Mouse (Mus musculus): Measurements from ENCODE around the gene Lsamp. TPM values are rescaled to one million over a fixed set of nuclear protein-coding genes. Genes with fewer than 3 reads are reported as not detected.

Gene Lsamp
- polyA plus RNA-seq, 1 experiment: not detected

DNA sequence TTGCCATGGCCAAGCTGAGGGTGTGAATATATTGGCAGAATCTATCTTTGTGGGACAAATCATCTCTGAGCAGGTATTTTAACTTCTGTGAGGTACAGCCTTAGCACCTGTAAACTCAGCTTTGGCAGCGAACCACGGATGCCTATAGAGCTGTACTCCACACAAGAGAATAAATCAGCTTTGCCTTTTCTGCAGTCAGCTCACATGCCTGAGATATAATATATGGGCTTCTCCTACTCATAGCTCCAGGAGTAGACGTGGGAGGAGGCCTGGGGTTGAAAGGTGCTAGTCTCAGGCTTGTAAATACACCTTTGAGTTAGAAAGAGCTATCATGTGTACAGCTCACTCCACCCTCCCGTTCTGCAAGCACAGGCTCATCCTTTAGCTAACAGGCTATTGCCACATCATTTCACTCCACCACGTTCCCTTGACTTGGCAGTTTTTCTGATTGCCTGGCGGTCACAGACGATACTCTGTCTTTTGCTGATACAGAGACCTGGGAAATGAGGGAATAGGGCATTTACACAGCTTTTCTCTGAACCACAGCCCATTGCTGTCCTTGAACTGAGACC lies 344.2 kb downstream of the Lsamp start:
- Histone ChIP-seq H3K4me3 (ENCODE audit: low read depth, low read length) (no peak overlapping the region), H3K36me3 (ENCODE audit: control insufficient read depth, insufficient read depth, low read length, poor library complexity, severe bottlenecking) (no peaks in the 10 kb centered on the region), H3K9me3 (replicated peaks; ENCODE audit: control insufficient read depth, insufficient read depth, low read length, poor library complexity, severe bottlenecking) (no peaks in the 10 kb centered on the region), H3K9ac (ENCODE audit: low read depth, poor library complexity, severe bottlenecking) (no peak overlapping the region), H3K27me3 (ENCODE audit: control insufficient read depth, insufficient read depth, low read length, poor library complexity, severe bottlenecking) (no peaks in the 10 kb centered on the region), H3K4me1 (ENCODE audit: control insufficient read depth, insufficient read depth, low read length) (no peaks in the 10 kb centered on the region), H3K27ac (ENCODE audit: insufficient read depth, low read length) (no peak overlapping the region)
- TF ChIP-seq CTCF (IDR thresholded peaks at IDR 0.05; ENCODE audit: low read depth, low read length) (no peak), EP300 (IDR thresholded peaks at IDR 0.05; ENCODE audit: insufficient read depth, low read depth, low read length) (no peak), POLR2A (IDR thresholded peaks at IDR 0.05; ENCODE audit: insufficient read depth, low read length) (no peak)

- H3K27ac ChIP-seq (ENCODE audit: insufficient read depth, low read length): no peak overlapping the region
- H3K36me3 ChIP-seq (ENCODE audit: control insufficient read depth, insufficient read depth, low read length, poor library complexity, severe bottlenecking): no peaks in the 10 kb centered on the region
- H3K4me3 ChIP-seq (ENCODE audit: low read depth, low read length): no peak overlapping the region
- TF ChIP-seq CTCF (IDR thresholded peaks at IDR 0.05; ENCODE audit: low read depth, low read length): no peak
- TF ChIP-seq POLR2A (IDR thresholded peaks at IDR 0.05; ENCODE audit: insufficient read depth, low read length): no peak
- no peak for TF ChIP-seq EP300 (IDR thresholded peaks at IDR 0.05; ENCODE audit: insufficient read depth, low read depth, low read length)
- no peaks in the 10 kb centered on the region for H3K4me1 ChIP-seq (ENCODE audit: control insufficient read depth, insufficient read depth, low read length)
- no peaks in the 10 kb centered on the region for H3K27me3 ChIP-seq (ENCODE audit: control insufficient read depth, insufficient read depth, low read length, poor library complexity, severe bottlenecking)
- no peak overlapping the region for H3K9ac ChIP-seq (ENCODE audit: low read depth, poor library complexity, severe bottlenecking)
- no peaks in the 10 kb centered on the region for H3K9me3 ChIP-seq (replicated peaks; ENCODE audit: control insufficient read depth, insufficient read depth, low read length, poor library complexity, severe bottlenecking)
These were observed 385.5 kb downstream of the Lsamp start for GRCm38 (mm10) chr16:40369677-40370076.

GRCm38 (mm10) chr16:40371291-40371690 lies 387.1 kb downstream of the Lsamp start:
- Histone ChIP-seq H3K4me3 (ENCODE audit: low read depth, low read length) (no peak overlapping the region), H3K27me3 (ENCODE audit: control insufficient read depth, insufficient read depth, low read length, poor library complexity, severe bottlenecking) (no peaks in the 10 kb centered on the region), H3K9me3 (replicated peaks; ENCODE audit: control insufficient read depth, insufficient read depth, low read length, poor library complexity, severe bottlenecking) (no peaks in the 10 kb centered on the region), H3K27ac (ENCODE audit: insufficient read depth, low read length) (no peak overlapping the region), H3K4me1 (ENCODE audit: control insufficient read depth, insufficient read depth, low read length) (no peaks in the 10 kb centered on the region), H3K36me3 (ENCODE audit: control insufficient read depth, insufficient read depth, low read length, poor library complexity, severe bottlenecking) (no peaks in the 10 kb centered on the region), H3K9ac (ENCODE audit: low read depth, poor library complexity, severe bottlenecking) (no peak overlapping the region)
- TF ChIP-seq CTCF (IDR thresholded peaks at IDR 0.05; ENCODE audit: low read depth, low read length): no peak
- no peak for TF ChIP-seq EP300 (IDR thresholded peaks at IDR 0.05; ENCODE audit: insufficient read depth, low read depth, low read length)
- no peak for TF ChIP-seq POLR2A (IDR thresholded peaks at IDR 0.05; ENCODE audit: insufficient read depth, low read length)

- Histone ChIP-seq H3K36me3 (ENCODE audit: control insufficient read depth, insufficient read depth, low read length, poor library complexity, severe bottlenecking) (no peaks in the 10 kb centered on the region), H3K4me1 (ENCODE audit: control insufficient read depth, insufficient read depth, low read length) (no peaks in the 10 kb centered on the region), H3K27ac (ENCODE audit: insufficient read depth, low read length) (no peak overlapping the region), H3K9me3 (replicated peaks; ENCODE audit: control insufficient read depth, insufficient read depth, low read length, poor library complexity, severe bottlenecking) (no peaks in the 10 kb centered on the region), H3K9ac (ENCODE audit: low read depth, poor library complexity, severe bottlenecking) (no peak overlapping the region), H3K27me3 (ENCODE audit: control insufficient read depth, insufficient read depth, low read length, poor library complexity, severe bottlenecking) (no peaks in the 10 kb centered on the region), H3K4me3 (ENCODE audit: low read depth, low read length) (no peak overlapping the region)
- TF ChIP-seq POLR2A (IDR thresholded peaks at IDR 0.05; ENCODE audit: insufficient read depth, low read length) (no peak), EP300 (IDR thresholded peaks at IDR 0.05; ENCODE audit: insufficient read depth, low read depth, low read length) (no peak)
These were observed 391.2 kb downstream of the Lsamp start for GRCm38 (mm10) chr16:40375314-40375713.

DNA sequence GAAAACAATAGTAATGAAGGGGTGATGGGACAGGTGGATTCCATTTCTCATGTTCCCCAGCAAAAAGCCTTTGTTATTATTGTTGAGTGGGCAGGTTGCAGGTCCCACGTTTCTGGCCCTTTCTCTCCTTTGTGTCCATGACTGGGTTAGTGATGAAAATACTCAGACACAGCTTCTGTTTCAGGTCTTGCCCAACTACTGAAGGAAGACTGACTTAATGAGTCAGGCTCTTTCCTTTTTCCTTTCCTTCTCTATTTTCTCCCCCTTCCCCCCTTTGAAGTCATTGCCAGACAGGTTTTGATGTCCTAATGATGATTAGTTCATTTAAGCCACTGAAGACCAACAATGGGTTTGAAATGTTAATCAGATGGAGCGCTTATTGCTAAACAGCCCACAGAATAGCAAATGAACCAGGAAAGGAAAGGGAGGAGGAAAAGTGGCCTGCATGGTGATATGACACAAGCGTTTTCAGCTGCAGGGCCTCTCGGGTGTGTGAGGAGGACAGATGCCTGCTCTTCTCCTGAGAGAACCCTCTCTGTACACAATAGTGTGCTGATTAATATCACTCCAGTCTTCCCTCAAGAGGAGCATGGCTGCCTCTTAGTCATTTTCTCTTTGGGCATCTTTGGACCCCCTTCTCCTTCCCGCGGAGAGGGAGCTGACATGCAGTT lies 393.1 kb downstream of the Lsamp start:
- Histone ChIP-seq H3K4me1 (ENCODE audit: control insufficient read depth, insufficient read depth, low read length) (no peaks in the 10 kb centered on the region), H3K36me3 (ENCODE audit: control insufficient read depth, insufficient read depth, low read length, poor library complexity, severe bottlenecking) (no peaks in the 10 kb centered on the region), H3K4me3 (ENCODE audit: low read depth, low read length) (no peak overlapping the region), H3K9me3 (replicated peaks; ENCODE audit: control insufficient read depth, insufficient read depth, low read length, poor library complexity, severe bottlenecking) (no peaks in the 10 kb centered on the region), H3K27me3 (ENCODE audit: control insufficient read depth, insufficient read depth, low read length, poor library complexity, severe bottlenecking) (no peaks in the 10 kb centered on the region), H3K27ac (ENCODE audit: insufficient read depth, low read length) (no peak overlapping the region), H3K9ac (ENCODE audit: low read depth, poor library complexity, severe bottlenecking) (no peak overlapping the region)
- TF ChIP-seq POLR2A (IDR thresholded peaks at IDR 0.05; ENCODE audit: insufficient read depth, low read length): no peak
- no peak for TF ChIP-seq CTCF (IDR thresholded peaks at IDR 0.05; ENCODE audit: low read depth, low read length)

- no peaks in the 10 kb centered on the region for H3K9me3 ChIP-seq (replicated peaks; ENCODE audit: control insufficient read depth, insufficient read depth, low read length, poor library complexity, severe bottlenecking)
- no peak overlapping the region for H3K27ac ChIP-seq (ENCODE audit: insufficient read depth, low read length)
- no peaks in the 10 kb centered on the region for H3K36me3 ChIP-seq (ENCODE audit: control insufficient read depth, insufficient read depth, low read length, poor library complexity, severe bottlenecking)
- no peaks in the 10 kb centered on the region for H3K4me1 ChIP-seq (ENCODE audit: control insufficient read depth, insufficient read depth, low read length)
- H3K9ac ChIP-seq (ENCODE audit: low read depth, poor library complexity, severe bottlenecking): no peak overlapping the region
- H3K27me3 ChIP-seq (ENCODE audit: control insufficient read depth, insufficient read depth, low read length, poor library complexity, severe bottlenecking): no peaks in the 10 kb centered on the region
- no peak for TF ChIP-seq EP300 (IDR thresholded peaks at IDR 0.05; ENCODE audit: insufficient read depth, low read depth, low read length)
- TF ChIP-seq CTCF (IDR thresholded peaks at IDR 0.05; ENCODE audit: low read depth, low read length): no peak
- H3K4me3 ChIP-seq (ENCODE audit: low read depth, low read length): no peak overlapping the region
These were observed 407.9 kb downstream of the Lsamp start for GRCm38 (mm10) chr16:40392106-40392505.
